Mouse (Mus musculus) right cerebral cortex, postnatal 14 days (tissue): ENCODE results near the gene Arg2.
A peak's percentile ranks its signal among the peaks of the same experiment; 100 is the strongest.

Source experiments
- DNase-seq: peaks from one replicate; pipeline ENCODE4 v3.0.0; 2022

Gene Arg2

DNA sequence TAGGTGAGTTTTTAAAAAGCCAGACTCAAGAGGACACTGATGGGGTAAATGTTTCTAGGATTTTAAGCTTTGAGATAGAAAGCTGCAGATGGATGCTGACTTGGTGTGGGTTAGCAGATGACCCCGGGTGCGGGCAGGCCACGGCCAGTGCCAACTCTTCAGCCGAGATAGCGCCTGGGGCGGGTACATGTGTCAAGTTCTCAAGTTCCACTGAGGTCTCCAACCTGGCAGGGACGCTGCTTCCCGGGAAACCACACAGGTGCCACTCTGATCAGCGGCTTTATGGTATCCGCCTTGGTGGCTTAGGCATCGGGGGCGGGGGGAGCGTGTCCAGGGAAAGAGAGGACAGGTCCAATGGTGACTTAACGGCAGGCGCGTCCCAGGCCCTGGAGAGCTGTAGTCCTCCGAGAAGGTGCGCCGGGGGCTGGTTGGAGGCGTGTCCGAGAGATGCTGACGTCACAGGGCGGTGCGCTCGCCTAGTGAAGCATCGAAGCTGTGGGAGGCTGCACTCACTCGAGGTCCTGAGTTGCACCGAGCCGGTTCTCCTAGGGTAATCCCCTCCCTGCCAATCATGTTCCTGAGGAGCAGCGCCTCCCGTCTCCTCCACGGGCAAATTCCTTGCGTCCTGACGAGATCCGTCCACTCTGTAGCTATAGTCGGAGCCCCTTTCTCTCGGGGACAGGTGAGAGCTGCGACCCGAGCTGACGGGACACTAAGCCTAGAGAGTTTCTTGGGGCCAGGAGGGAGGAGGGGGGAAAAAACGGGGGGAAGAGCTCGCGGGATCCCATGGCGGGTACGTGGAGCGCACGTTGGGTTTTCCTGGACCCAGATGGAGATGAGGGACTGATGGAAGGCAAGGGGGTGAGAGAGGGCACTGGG lies at the start of gene Arg2:
TSS of gene Arg2 (plus strand) at position 479 of the 879 bp plus-strand sequence.
- peak; percentile 70 for DNase-seq

DNA sequence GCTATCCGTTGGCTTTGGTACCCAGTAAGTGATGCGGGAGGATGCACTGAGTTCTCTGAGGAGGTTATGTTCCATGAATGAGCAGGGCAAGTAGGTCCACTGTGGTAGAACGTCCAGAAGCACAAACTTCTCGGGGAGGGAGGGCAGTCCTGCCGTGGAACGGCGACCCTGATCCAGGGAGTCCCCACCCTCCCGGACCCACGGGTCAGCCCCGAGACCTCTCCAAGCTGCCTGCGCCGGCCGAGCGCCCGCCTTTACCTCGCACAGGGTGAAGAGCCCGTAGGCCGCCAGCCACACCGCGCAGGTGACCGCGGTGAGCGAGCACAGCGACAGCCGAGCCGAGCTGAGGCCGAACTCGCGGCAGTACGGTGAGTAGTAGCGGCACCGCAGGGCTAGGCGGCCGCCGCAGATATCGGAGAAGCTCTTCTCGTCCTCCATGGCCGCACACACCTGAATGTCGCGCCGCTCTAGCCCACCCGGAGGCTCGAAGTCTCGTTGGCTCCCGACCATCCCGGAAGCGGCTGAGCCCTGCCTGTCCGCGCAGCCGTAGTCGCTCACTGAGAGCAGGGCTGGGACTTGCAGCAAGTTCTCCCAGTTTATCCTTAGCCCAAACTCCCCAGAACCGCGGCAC lies 41.3 kb upstream of the Arg2 start, which contains the start of gene Pigh:
TSS of gene Pigh (minus strand) at position 470 of the 631 bp plus-strand sequence.
- peak; percentile 87 for DNase-seq

DNA sequence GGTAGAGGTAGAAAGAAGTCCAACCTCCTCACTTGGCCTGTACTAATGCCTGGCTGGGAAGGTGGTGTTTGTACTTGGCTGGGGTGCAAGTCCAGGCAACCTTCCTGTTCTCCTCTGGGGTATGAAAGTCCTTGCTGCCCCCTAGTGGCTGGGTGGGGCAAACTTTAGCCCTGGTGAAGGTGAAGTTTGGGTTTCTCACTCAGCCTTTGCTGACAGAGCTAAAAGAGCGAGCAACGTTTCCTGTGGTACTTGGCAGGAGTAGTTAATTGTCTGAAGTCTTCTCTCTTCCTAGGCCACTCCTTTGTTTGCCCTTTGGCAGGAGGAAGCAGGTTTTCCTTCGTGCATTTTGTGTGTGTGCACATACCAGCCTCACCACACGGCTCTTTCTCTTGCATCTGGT lies 38.0 kb upstream of the Arg2 start:
- DNase-seq: peak; percentile 30

- DNase-seq: peak; percentile 13
Measured at GRCm38 (mm10) chr12:79097106-79097752, 33.3 kb upstream of the Arg2 start.

DNA sequence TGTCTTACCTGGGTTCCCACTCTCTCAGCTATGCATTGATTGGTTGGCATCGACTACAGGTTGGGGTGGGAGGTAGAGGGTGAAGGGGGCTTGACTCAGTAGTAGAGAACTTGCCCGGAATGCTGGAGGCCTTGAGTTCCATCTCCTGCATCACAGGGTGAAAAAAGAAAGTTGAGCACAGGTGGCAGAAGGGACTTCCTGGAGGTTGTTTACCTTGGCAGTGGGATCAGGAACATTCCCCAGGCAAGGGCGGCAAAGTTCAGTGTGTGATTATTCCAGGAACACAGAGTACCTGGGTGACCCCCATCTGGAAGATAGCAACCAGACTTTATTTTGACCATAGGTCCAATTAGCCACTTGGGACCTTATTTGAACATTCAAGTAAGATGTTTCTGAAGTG lies 26.8 kb upstream of the Arg2 start:
- no peak for DNase-seq

DNA sequence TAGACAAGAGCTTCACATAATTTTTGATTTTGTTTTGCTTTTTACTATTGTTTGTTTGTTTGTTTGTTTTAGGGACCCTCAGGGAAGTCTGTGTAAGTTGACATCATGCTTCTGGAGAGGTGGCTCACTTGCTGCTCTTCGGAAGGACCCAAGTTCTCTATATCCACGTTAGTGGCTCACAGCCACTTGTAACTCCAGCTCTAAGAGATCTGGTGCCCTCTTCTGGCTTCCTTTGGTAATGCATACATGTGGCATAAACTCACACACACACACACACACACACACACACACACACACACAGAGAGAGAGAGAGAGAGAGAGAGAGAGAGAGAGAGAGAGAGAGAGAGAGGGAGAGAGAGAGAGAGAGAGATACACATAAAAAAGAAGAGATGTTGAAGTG lies 26.0 kb upstream of the Arg2 start:
- no peak for DNase-seq

GRCm38 (mm10) chr12:79105312-79105711 lies 25.3 kb upstream of the Arg2 start:
- no peak for DNase-seq

DNA sequence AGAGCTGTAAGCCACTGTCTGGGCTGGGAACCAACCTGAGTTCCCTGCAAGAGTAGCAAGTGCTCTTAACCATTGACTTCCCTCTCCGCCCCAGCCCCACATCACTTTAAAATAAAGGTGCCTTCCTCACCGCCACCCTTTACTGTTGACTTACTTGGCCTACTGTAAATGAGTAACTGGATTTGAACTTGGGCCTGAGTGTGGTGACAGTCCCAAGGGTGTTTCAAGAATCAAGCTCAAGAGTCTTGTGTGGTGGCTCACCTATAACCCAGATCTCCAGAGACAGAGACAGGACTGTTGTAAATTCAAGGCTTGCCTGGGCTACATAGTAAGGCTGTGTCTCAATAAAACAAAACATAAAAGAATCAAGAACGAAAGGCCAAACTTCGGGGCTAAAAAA lies 11.6 kb upstream of the Arg2 start:
- DNase-seq: no peak

DNA sequence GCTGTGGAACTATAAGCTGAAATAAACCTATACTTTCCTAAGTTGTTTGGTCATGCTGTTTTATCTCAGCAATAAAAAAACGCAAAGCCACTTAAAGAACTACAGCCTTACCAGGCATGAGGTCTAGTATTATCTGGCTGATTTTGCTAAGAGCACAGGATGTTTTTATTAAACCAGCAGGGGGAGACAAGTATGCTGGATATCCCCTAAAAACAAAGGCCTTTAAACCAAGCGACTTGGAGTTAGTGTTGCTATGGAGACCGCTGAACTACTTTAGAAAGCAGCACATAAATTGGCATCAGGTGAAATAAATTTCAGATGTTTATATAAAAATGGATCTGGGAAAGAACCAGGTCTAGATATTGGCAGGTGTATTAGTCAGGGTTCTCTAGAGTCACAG lies 7.8 kb upstream of the Arg2 start:
- no peak for DNase-seq

- DNase-seq: peak; percentile 10
Measured at GRCm38 (mm10) chr12:79131178-79131675, 650 bp downstream of the Arg2 start.

DNA sequence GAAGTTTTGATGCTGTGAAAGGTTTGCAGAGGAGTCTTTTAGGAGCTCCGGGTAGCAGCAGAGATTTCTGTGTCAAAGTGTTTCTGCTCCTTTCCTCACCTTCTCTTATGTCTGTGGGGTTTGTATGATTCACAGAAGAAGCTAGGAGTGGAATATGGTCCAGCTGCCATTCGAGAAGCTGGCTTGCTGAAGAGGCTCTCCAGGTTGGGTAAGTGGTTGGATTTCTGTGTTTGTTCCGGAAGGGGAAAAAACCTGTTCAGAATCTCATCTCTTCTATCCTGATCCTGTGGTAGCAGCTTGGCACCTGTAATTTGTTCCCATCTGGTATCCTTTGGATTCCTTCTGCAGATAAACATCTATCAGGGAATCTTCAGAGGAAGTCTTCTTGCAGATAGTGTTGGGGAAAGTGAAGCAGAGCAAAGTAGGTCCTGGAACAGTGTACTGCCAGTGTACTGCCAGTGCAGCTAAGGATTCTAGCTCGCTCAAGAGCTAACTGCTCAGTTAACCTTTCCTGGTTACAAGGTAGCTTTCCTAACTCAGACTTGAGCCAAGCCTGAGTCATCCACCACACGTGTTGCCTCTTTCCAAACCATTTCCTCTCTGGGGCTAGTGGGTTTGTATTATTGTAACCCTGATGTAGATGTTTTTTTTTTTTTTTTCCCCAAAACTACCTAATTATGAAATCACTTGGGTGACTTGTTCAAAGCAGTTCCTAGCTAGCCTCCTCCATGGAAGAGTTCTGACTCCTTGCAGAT lies 1.3 kb downstream of the Arg2 start:
- DNase-seq: no peak

GRCm38 (mm10) chr12:79134676-79135075 lies 4.1 kb downstream of the Arg2 start:
- DNase-seq: peak; percentile 14

GRCm38 (mm10) chr12:79135105-79135504 lies 4.5 kb downstream of the Arg2 start:
- DNase-seq: peak; percentile 7

DNA sequence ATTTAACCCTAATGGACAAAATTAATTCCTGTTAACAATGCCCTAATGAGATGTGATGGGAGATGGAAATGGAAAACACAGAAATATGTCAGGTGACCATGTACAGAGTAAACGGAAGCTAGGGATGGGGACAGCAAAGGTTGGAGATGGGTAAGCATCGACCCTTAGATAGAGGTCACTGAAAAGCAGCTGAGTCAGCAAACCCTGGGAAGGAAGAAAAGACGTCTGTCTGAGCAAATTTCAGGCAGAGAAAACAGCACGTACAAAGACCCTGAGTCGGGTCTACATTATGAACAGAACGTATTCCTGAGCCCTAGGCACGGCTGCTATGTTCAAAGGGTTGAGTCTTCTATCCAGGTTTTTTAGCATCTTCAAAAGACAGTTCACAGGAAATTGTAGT lies 6.4 kb downstream of the Arg2 start:
- no peak for DNase-seq

DNA sequence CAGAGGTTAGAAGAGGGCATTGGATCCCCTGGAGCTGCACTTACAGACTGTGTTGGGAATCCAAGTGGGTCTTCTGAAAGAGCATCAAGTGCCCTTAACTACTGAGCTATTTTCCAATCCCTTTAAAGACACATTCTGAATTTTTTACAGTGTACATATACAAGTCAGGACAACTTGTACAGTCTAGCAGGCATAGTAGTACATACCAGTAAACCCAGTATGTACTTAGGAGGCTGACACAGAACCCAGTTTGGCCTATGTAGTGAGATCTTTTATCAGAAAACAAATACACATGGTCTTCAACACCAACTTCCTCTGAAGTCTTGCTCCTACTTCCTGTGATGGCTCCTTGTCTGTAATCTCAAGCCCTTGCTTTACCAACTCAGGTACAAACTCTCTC lies 8.4 kb downstream of the Arg2 start:
- DNase-seq: no peak

DNA sequence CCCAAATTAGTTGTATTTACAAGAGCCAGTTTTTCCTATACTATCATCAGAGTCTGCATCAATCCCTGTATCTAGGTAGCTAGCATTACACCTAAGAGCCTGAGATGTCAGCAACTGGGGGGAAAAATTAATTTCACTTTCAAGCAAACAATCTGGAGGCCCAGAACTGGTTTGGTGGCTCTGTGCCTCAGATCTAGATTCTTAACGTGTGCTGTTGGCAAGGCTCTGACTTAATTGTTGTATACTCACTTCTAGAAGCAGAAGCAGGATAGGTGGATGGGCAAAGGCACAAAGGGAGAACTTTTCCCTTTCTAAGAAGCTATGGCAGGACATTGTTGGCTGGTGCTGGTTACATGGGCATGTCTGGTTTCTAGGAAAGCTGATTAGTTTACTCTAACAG lies 8.8 kb downstream of the Arg2 start:
- DNase-seq: no peak

DNA sequence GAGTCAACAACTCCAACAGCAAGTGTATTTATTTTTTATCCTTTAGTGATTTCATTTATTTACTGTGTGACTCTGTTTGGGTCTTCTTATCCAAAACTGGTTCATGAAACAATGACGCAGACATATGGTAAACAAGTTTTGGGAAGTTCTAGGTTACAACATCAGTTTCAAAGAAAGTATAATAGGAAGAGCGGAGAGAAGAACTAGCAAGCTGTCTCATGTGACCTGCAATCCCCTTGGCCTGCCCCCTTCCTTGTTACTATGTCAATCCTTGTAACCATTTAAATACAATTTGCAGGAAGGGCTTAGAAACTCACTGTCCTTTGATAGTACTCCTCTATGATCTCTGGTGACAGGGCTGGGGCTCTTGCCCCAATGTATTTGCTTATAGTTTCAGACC lies 10.2 kb downstream of the Arg2 start:
- DNase-seq: no peak

DNA sequence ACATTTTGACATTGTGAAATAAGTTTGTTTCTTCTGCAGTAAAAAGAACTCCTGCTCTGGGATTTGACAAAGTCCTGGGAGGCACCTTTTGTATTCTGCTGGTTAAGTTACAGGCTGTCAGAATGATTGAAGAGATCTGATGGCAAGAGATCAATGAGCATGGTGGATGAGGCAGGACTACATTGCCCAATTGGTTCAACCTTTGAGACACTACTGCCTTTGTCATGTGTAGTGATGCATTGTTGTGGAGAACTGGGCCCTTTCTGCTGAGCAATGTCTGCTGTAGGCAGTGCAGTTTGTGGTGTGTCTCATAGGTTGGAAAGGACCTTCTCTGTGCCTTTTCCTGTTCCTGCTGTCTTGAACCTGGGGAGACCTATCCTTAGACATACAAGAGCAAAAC lies 10.8 kb downstream of the Arg2 start:
- no peak for DNase-seq

DNA sequence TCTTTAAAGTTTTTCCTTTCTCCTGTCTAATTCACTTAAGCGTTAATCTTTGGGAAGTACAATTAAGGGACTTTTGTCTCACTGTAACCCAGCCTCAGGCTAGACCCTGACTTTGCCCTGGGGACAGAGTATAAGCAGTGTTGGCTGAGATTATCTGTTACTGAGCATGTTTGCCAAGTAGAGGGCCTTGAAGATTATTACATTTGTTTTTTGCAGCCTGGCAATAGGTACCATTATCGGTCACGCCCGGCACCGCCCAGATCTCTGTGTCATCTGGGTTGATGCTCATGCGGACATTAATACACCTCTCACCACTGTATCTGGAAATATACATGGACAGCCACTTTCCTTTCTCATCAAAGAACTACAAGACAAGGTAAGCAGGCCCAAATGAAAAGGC lies 19.1 kb downstream of the Arg2 start:
- no peak for DNase-seq

GRCm38 (mm10) chr12:79162876-79163275 lies 32.3 kb downstream of the Arg2 start:
- no peak for DNase-seq

DNA sequence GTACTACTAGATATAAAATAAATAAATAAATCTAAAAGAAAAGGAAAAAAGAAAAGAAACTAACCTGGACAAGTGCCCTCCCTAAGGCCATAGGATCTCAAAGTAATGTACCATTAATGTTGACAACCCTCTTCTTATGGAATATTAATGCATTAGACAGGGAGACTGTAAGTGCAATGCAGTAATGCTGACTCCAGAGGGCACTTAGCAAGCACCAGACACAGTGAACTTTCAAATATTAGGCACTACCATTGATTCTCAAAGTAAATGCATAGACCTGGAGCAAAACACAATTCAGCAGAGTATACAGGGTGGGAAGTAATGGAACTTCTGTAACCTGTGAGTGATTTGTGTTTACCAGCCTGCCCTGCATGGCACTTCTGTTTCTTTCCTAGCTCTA lies 38.6 kb downstream of the Arg2 start:
- DNase-seq: no peak

DNA sequence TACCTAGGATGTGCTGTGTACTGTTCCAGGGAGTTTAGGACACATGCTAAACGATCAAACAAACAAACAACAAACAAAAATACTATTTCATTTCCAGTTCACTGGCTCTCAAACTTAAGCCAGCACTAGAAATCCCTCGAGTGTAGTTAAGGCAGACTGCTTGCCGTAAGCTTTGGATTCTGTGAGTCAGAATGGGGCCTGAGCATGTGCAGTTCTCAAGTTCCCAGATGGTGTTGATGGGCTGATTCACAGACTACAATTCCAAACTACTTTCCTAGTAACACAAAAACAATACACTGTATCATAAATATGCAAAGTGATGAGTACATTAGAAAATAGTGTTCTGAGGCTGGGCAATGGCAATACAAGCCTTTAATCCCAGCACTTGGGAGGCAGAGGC lies 39.8 kb downstream of the Arg2 start:
- DNase-seq: no peak
